Mouse (Mus musculus): ENCODE data around the gene Mmab.

Gene Mmab

DNA sequence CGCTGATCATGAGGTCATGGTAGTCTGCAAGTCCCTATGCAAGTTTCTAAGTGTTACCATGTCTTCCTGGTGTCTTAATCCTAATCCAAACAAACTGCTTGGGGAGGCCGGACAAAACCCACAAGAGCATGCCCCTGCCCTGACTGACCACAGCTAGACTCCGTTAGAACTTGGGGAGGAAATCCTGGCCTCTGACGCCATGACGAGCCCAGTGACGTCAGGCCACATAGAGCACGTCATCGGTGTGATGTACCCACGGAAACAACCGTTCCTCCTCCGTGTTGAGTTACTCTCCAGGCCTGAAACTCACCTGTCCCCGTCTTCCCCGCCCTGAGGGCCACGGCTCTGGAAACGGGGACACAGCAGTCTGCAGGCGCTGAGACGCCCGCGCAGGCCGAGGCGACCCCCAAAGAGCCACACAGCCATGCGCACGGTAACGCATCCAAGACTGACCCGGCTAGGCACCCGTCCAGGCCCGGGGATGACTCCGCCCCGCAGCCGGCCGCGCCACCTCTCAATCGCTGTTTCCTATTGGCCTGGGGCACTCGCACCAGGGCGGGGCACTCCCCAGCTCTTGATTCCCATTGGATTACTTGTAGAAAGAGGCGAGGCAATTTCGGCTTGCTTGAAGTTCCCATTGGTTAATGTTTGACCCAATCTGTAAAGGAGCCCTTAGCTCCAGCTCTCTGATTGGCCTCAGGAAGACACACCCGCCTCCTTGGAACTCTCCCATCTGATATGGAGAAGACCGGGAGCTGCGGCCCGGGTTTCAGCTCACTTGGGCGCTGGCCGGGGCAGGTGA, at the start of gene Mmab, which contains the start of gene Mvk:
Gene Mmab (minus strand): TSS at position 495 of the 802 bp plus-strand sequence.
Gene Mvk (plus strand): TSS at position 704 of the 802 bp plus-strand sequence.
- peak; percentile 99 for DNase-seq

GRCm38 (mm10) chr5:114490241-114490640, 46.4 kb upstream of the Mmab start:
- no peak for DNase-seq

GRCm38 (mm10) chr5:114489570-114489969, 45.7 kb upstream of the Mmab start:
- no peak for DNase-seq

GRCm38 (mm10) chr5:114485685-114486084, 41.8 kb upstream of the Mmab start:
- no peak for DNase-seq

GRCm38 (mm10) chr5:114482587-114483011, 38.7 kb upstream of the Mmab start:
- DNase-seq = no peak

DNA sequence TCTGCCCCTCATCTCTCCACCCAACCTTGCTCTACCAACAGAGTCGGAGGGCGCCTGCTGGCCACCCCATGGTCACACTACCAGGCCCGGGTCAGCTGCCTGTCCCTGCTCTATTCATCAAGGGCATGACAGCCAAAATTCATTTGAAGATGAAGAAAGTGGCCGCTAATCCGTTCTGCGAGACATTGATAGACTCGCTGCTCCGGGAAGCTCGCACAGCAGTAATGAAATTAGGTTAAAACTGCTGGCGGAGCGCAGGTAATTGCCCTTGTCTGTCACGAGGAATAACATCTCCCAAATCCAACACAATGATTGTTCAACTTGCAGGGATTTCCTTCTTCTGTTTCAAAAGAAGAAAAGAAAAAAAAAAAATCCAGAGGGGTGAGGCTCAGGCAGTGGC, 34.4 kb upstream of the Mmab start:
- DNase-seq = no peak

DNA sequence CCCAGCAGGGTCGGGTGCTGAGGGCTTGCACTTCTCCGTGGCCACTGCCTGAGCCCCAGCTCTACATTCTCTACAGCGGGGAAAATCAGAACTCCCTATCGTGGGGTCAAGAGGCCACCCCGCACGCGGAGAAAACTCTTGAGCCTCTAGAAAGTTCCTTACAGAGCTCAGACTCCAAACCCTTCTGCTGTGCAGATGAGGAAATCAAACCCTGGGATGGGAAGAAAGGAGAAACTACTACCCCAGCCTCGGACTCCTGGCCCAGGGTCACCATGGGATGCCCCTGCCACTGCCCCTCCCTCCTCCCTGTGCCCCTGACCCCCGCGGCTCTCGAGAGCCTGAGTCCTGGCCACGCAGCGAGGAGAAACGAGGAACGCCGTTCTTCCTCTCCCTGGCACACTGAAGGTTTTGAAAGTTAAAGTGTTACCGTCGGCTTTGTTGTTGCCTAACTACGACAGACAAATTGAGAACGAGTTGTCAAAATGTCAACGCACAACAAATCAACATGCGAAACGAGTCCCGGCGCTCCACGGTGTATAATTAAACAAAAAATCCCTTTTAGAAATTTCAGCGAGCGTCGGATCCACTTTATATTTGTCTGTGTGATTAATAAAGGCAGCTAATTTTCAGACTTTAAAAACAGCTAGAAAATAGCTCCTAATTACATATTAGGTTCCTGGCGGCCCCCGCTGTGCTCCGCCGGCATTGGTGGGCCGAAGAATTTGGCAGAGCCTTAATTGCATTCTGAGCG, 31.1 kb upstream of the Mmab start:
- peak; percentile 21 for DNase-seq

DNA sequence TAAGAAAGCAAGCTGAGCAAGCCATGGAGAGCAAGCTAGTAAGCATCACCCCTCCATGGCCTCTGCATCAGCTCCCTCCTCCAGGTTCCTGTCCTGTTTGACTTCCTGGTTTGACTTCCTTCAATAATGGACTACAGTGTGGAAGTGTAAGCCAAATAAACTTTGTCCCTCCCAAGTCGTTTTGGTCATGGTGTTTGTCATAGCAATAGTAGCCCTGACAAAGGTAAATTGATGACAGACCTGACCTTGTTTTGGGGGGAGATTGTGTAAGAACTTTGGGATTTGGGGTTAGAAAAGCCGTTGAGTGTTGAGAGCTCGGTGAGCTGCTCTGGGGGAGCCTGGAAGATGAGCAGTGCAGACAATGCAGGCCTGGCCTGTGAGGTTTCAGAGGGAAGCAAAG, 26.5 kb upstream of the Mmab start:
- DNase-seq = no peak

DNA sequence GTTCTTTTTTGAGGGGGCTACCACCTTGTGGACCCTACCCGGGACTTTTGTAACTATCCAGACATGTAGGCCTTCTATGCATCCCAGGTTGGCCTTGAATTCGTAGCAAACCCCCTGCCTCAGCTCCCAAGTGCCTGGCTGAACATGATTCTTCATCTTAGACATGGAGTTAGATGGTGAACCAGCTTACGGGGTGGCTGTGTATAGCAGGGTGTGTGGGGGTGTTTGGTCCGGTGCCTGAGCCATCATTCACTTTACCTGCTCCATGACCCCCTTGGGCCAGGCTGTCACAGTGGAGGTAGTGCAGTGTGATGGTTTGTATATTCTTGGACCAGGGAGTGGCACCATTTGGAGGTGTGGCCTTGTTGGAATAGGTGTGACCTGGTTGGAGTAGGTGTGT, 24.1 kb upstream of the Mmab start:
- DNase-seq = no peak

DNA sequence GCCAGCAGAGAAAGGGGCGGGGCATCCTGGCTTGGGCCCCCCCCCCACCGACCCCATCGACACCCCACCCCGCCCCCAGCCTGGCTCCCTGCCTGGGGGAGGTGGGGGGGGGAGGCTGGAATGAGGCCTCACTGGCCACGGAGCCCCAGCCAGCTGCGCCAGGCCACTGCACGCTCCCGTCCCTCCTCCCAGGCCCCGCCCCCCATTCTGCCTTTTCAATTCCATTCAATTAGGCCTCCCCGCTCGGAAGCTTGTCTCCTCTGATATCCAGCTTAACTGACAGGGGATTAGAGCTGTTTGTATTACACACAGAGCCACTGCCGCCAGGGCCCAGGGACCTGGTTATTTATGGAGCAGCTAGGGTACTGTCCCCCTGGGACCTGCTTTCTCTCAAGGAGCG, 23.6 kb upstream of the Mmab start:
- DNase-seq = peak; percentile 28

DNA sequence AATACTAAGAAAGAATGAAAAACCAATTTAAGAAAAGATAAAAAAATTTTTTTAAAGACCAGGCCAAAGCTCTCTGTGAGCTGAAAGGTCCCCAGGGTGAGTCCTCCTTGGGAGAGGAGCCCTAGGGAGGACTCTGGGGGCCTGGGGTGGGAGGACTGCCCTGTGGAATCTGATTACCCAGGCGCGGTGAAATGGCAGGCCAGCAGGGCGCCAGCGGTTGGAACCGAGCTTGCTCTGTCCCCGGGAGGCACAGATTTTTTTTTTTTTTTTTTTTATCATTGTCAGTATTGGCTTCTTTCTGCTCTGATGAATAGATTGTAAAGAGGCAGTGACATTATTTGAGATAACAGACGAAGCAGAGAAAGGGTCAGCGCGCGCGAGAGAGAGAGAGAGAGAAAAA, 23.2 kb upstream of the Mmab start:
- DNase-seq = no peak

DNA sequence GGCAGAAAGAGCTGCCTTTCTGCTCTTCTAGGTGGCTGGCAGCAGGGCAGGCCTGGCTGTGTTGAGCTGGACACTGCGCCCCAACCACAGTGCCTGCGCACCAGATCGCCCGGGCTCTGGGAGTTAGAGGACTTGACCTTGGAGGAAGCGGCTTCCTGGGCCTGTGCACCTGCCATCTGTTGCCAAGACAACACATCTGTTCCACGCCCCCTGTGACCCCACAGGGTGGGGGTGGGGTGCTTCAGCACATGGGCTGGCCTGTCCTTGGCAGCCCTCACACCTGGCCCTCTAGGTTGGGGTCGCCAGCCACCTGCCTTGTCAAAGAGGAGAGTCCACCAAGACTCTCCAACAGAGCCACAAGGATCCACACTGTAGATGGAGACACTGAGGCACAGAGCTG, 21.8 kb upstream of the Mmab start:
- DNase-seq = peak; percentile 46

DNA sequence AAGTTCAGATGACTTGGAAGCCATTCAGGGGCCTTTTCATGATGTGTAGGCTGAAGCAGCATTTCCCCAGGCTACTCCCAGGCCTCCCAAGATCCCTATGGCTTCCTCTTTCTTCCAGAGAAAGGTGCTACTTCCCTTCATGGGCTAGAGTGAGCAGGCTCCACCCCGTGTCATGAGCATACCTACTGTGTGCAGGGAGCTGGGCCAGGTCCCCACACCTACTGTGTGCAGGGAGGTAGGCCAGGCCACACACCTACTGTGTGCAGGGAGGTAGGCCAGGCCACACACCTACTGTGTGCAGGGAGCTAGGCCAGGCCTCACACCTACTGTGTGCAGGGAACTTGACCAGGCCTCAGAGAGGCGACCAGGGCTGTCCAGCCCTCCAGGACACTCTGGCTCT, 20.7 kb upstream of the Mmab start:
- DNase-seq = no peak

- peak; percentile 81 for DNase-seq
Measured at GRCm38 (mm10) chr5:114462067-114463040, 18.5 kb upstream of the Mmab start.

DNA sequence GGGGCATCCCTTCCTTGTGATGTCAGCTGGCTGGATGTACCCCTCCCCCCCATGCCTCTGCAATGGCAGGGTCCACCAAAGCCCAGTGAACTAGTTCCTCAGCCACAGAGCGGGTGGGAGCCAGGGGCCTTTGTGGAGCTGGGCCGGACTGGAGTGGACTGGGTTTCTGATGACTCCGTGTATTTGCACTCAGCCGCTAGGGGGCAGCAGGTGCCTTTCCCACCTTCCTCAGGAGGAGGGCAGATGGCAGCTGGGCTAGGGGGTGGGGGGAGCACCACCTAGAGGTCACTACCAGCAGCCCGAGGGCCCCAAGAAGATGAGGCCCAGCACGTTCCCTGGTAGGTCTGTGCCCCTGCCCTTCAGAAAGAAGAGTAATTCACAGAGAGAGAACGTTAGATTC, 17.4 kb upstream of the Mmab start:
- DNase-seq = peak; percentile 68

DNA sequence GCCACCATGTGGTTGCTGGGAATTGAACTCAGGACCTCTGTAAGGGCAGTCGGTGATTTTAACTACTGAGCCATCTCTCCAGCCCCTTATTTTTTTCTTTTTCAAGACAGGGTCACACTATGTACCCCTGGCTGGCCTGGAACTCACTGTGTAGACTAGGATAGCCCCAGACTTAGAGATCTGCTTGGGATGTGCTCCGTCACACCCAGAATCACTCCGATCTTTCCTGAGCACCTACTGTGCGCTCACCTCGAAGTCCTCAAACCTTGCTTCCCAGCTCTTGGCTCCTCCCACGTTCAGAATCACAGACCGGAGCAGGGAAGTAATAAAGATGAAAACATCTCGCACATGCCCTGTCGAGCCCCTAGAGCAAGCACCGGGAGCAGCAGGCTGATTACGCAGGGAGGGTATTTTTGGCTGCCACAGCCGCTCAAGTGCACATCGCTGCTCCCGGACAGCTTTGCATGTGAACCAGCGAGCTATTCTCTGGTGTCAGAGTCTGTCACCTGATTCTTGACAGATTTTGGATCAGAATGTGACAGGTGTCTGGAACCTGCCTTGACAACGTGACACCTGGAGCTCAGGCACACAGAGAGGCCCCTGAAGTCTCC, 13.2 kb upstream of the Mmab start:
- DNase-seq = no peak

GRCm38 (mm10) chr5:114456287-114456686, 12.4 kb upstream of the Mmab start:
- no peak for DNase-seq

DNA sequence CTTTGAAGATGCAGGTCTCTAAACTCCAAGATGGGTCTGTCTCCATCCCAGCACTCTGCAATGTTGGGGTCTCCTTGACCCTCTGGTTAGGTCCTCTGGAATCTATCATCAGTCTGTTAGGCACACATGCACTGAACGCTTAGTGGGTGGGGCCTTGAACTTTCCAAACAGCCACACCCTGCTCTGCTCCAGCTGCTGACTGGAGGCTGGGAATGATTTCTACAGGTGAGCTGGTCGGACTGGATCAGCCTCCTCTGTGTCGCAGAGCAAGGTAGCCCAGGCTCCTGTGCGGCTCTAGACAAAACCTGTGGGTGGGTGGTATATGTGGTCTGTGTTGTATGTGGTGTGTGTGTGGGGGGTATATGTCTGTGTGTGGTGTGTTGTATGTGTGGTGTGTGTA, 5.2 kb upstream of the Mmab start:
- no peak for DNase-seq

DNA sequence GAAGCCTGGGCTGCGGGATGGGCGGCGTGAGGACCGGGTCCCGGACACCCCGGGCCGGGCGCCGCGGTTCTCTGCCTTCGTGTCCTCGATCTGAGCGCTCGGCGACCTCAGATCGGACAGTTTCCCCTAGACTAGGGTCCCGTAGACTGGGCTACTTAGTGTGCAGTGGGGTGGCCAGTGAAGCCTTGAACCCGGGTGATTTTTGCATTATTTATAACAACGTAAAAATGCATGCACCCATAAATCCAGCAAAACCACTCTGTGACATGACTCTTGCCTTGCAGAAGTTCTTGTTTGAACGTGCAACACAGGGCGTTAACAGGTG, 470 bp upstream of the Mmab start:
- DNase-seq = no peak

GRCm38 (mm10) chr5:114435588-114435987, 8.3 kb downstream of the Mmab start:
- DNase-seq = peak; percentile 60

DNA sequence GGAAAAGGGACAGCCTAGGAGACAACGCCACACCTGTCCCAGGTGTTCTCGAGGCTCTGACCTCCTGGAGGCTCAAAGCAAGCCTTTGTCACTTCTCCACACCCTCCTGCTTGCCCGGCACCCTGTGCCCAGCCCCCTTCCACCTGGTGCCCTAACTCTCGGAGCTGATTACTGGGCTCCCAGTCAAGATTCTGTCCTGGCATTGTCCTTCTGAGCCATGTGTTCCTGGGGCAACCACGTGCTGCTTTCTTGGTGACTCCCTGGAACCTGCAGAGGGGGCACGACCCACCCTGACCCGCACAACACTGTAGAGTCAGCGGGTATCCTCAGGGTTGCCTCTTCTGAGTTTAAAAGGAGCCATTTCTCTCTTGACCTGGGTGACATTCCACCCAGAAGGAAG, 9.5 kb downstream of the Mmab start:
- DNase-seq = no peak

DNA sequence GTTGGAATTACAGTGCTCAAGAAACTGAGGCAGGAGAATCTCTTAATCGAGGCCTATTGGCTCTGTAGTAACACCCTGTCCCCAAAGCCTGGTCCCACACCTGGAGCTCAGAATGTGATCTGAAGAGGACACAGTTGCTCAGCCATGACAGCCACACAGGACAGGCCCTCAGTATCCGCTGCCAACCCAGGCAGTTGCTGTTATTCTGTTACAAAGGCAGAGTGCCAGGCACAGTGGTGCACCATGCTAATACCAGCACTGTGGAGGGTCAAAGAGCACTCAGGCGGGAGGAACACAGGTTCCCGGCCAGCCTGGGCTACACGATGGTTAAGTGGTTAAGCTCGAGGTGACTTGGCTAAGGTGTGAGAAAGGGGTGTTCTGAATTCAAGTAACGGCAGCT, 14.1 kb downstream of the Mmab start:
- peak; percentile 69 for DNase-seq

DNA sequence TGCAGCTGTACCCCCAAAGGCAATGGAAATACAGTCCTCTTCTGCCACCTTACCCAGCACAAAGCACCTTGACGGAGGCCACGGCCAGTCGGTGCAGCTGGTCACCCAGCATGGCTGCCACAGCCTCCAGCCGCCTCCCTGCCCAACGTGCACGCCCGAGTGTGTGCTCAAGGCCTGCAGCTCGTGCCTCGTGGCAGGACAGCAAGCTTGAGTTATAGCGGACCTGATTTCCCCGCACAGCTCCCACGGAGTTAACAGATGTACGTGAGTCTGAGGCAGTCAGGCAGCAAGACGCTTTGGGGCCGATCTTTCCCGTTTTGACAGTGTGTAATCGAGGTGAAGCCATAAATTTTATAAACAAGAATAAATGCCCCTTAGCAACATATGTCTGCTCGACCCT, 15.2 kb downstream of the Mmab start:
- DNase-seq = no peak

All from kidney, adult 11 months (tissue).